Mouse (Mus musculus): ENCODE measurements at regions not wholly inside any gene's neighbourhood (a gene's known extent, or its start where the extent isn't known, plus 50 kb on each side); places are given as distances from the start of the nearest gene placed in this dataset.

- no peaks in the 10 kb centered on the region for H3K36me3 ChIP-seq (replicated peaks)
- no peak overlapping the region for H3K4me3 ChIP-seq
- no peaks in the 10 kb centered on the region for H3K27me3 ChIP-seq (ENCODE audit: poor library complexity, severe bottlenecking)
- H3K4me1 ChIP-seq: peaks cover 6% of the 10 kb centered on the region
- 70% methylated on average over 4 of the region's 4 CpGs for WGBS
- H3K27ac ChIP-seq: no peak overlapping the region
- DNase-seq (ENCODE audit: extremely low spot score, low spot score): no peak
- no peaks in the 10 kb centered on the region for H3K9me3 ChIP-seq
These were observed 584.3 kb downstream of the Slc4a3 start for GRCm38 (mm10) chr1:76130353-76130752.

- no peaks in the 10 kb centered on the region for H3K27me3 ChIP-seq (ENCODE audit: poor library complexity, severe bottlenecking)
- 88% methylated on average over 1 of the region's 1 CpGs for WGBS
- no peak for DNase-seq (ENCODE audit: extremely low spot score, low spot score)
- H3K4me3 ChIP-seq: no peak overlapping the region
- H3K27ac ChIP-seq: no peak overlapping the region
- no peaks in the 10 kb centered on the region for H3K9me3 ChIP-seq
- H3K4me1 ChIP-seq: peaks cover 13% of the 10 kb centered on the region
- no peaks in the 10 kb centered on the region for H3K36me3 ChIP-seq (replicated peaks)
These were observed 590.7 kb downstream of the Slc4a3 start for GRCm38 (mm10) chr1:76136810-76137209.

- Histone ChIP-seq H3K27ac (no peak overlapping the region), H3K36me3 (replicated peaks) (no peaks in the 10 kb centered on the region), H3K27me3 (ENCODE audit: poor library complexity, severe bottlenecking) (no peaks in the 10 kb centered on the region), H3K4me1 (peaks cover 13% of the 10 kb centered on the region), H3K9me3 (no peaks in the 10 kb centered on the region), H3K4me3 (no peak overlapping the region)
- 51% methylated on average over 6 of the region's 6 CpGs for WGBS
- no peak for DNase-seq (ENCODE audit: extremely low spot score, low spot score)
These were observed 591.6 kb downstream of the Slc4a3 start for GRCm38 (mm10) chr1:76137701-76138100.

- Histone ChIP-seq H3K36me3 (replicated peaks) (no peaks in the 10 kb centered on the region), H3K4me1 (no peaks in the 10 kb centered on the region), H3K4me3 (no peak overlapping the region), H3K9me3 (no peaks in the 10 kb centered on the region), H3K27ac (no peak overlapping the region), H3K27me3 (ENCODE audit: poor library complexity, severe bottlenecking) (no peaks in the 10 kb centered on the region)
- DNase-seq (ENCODE audit: extremely low spot score, low spot score): no peak
- 74% methylated on average over 5 of the region's 5 CpGs for WGBS
These were observed 597.5 kb downstream of the Slc4a3 start for GRCm38 (mm10) chr1:76143516-76143915.

- Histone ChIP-seq H3K4me3 (no peak overlapping the region), H3K27ac (no peak overlapping the region), H3K9me3 (no peaks in the 10 kb centered on the region), H3K36me3 (replicated peaks) (no peaks in the 10 kb centered on the region), H3K4me1 (no peaks in the 10 kb centered on the region), H3K27me3 (ENCODE audit: poor library complexity, severe bottlenecking) (no peaks in the 10 kb centered on the region)
- DNase-seq (ENCODE audit: extremely low spot score, low spot score): no peak
- 90% methylated on average over 2 of the region's 2 CpGs for WGBS
These were observed 602.9 kb downstream of the Slc4a3 start for GRCm38 (mm10) chr1:76148963-76149362.

GRCm38 (mm10) chr1:76156291-76156690, 610.2 kb downstream of the Slc4a3 start:
- 76% methylated on average over 8 of the region's 8 CpGs for WGBS
- H3K4me1 ChIP-seq: no peaks in the 10 kb centered on the region
- no peak for DNase-seq (ENCODE audit: extremely low spot score, low spot score)
- H3K27ac ChIP-seq: no peak overlapping the region
- H3K4me3 ChIP-seq: no peak overlapping the region
- H3K9me3 ChIP-seq: no peaks in the 10 kb centered on the region
- no peaks in the 10 kb centered on the region for H3K36me3 ChIP-seq (replicated peaks)
- no peaks in the 10 kb centered on the region for H3K27me3 ChIP-seq (ENCODE audit: poor library complexity, severe bottlenecking)

GRCm38 (mm10) chr1:76167486-76167885, 621.4 kb downstream of the Slc4a3 start:
- H3K4me1 ChIP-seq: peaks cover 11% of the 10 kb centered on the region
- H3K27me3 ChIP-seq (ENCODE audit: poor library complexity, severe bottlenecking): no peaks in the 10 kb centered on the region
- H3K36me3 ChIP-seq (replicated peaks): no peaks in the 10 kb centered on the region
- H3K9me3 ChIP-seq: no peaks in the 10 kb centered on the region
- no peak overlapping the region for H3K4me3 ChIP-seq
- WGBS: 56% methylated on average over 2 of the region's 2 CpGs
- no peak overlapping the region for H3K27ac ChIP-seq
- DNase-seq (ENCODE audit: extremely low spot score, low spot score): no peak

- DNase-seq (ENCODE audit: extremely low spot score, low spot score): no peak
- H3K4me3 ChIP-seq: no peak overlapping the region
- H3K9me3 ChIP-seq: no peaks in the 10 kb centered on the region
- no peak overlapping the region for H3K27ac ChIP-seq
- 86% methylated on average over 3 of the region's 3 CpGs for WGBS
- no peaks in the 10 kb centered on the region for H3K27me3 ChIP-seq (ENCODE audit: poor library complexity, severe bottlenecking)
- no peaks in the 10 kb centered on the region for H3K36me3 ChIP-seq (replicated peaks)
- H3K4me1 ChIP-seq: no peaks in the 10 kb centered on the region
These were observed 635.1 kb downstream of the Slc4a3 start for GRCm38 (mm10) chr1:76181181-76181580.

GRCm38 (mm10) chr1:76194844-76195243, 648.8 kb downstream of the Slc4a3 start:
- DNase-seq (ENCODE audit: extremely low spot score, low spot score): no peak
- no peak overlapping the region for H3K27ac ChIP-seq
- H3K4me3 ChIP-seq: no peak overlapping the region
- 92% methylated on average over 4 of the region's 4 CpGs for WGBS
- no peaks in the 10 kb centered on the region for H3K4me1 ChIP-seq
- no peaks in the 10 kb centered on the region for H3K9me3 ChIP-seq
- H3K27me3 ChIP-seq (ENCODE audit: poor library complexity, severe bottlenecking): no peaks in the 10 kb centered on the region
- no peaks in the 10 kb centered on the region for H3K36me3 ChIP-seq (replicated peaks)

GRCm38 (mm10) chr1:76197651-76198050, 651.6 kb downstream of the Slc4a3 start:
- Histone ChIP-seq H3K27me3 (ENCODE audit: poor library complexity, severe bottlenecking) (no peaks in the 10 kb centered on the region), H3K4me1 (no peaks in the 10 kb centered on the region), H3K27ac (no peak overlapping the region), H3K4me3 (no peak overlapping the region), H3K36me3 (replicated peaks) (no peaks in the 10 kb centered on the region), H3K9me3 (no peaks in the 10 kb centered on the region)
- 82% methylated on average over 3 of the region's 3 CpGs for WGBS
- no peak for DNase-seq (ENCODE audit: extremely low spot score, low spot score)

- no peak for DNase-seq (ENCODE audit: extremely low spot score, low spot score)
- no peaks in the 10 kb centered on the region for H3K4me1 ChIP-seq
- WGBS: 72% methylated on average over 3 of the region's 3 CpGs
- no peaks in the 10 kb centered on the region for H3K36me3 ChIP-seq (replicated peaks)
- no peaks in the 10 kb centered on the region for H3K9me3 ChIP-seq
- no peaks in the 10 kb centered on the region for H3K27me3 ChIP-seq (ENCODE audit: poor library complexity, severe bottlenecking)
- no peak overlapping the region for H3K27ac ChIP-seq
- H3K4me3 ChIP-seq: no peak overlapping the region
These were observed 654.8 kb downstream of the Slc4a3 start for GRCm38 (mm10) chr1:76200906-76201305.

GRCm38 (mm10) chr1:76212486-76212885, 666.4 kb downstream of the Slc4a3 start:
- H3K4me3 ChIP-seq: no peak overlapping the region
- no peaks in the 10 kb centered on the region for H3K9me3 ChIP-seq
- no peaks in the 10 kb centered on the region for H3K27me3 ChIP-seq (ENCODE audit: poor library complexity, severe bottlenecking)
- H3K36me3 ChIP-seq (replicated peaks): no peaks in the 10 kb centered on the region
- 94% methylated on average over 5 of the region's 5 CpGs for WGBS
- no peaks in the 10 kb centered on the region for H3K4me1 ChIP-seq
- no peak overlapping the region for H3K27ac ChIP-seq
- DNase-seq (ENCODE audit: extremely low spot score, low spot score): no peak

- no peaks in the 10 kb centered on the region for H3K9me3 ChIP-seq
- DNase-seq (ENCODE audit: extremely low spot score, low spot score): no peak
- H3K4me3 ChIP-seq: no peak overlapping the region
- H3K4me1 ChIP-seq: peaks cover 18% of the 10 kb centered on the region
- WGBS: 91% methylated on average over 3 of the region's 3 CpGs
- no peak overlapping the region for H3K27ac ChIP-seq
- H3K27me3 ChIP-seq (ENCODE audit: poor library complexity, severe bottlenecking): no peaks in the 10 kb centered on the region
- H3K36me3 ChIP-seq (replicated peaks): no peaks in the 10 kb centered on the region
These were observed 698.7 kb downstream of the Slc4a3 start for GRCm38 (mm10) chr1:76244721-76245120.

GRCm38 (mm10) chr1:76246181-76246796, 700.2 kb downstream of the Slc4a3 start:
- 44% methylated on average over 8 of the region's 8 CpGs for WGBS
- Histone ChIP-seq H3K27ac (no peak overlapping the region), H3K9me3 (no peaks in the 10 kb centered on the region), H3K4me3 (no peak overlapping the region), H3K36me3 (replicated peaks) (no peaks in the 10 kb centered on the region), H3K27me3 (ENCODE audit: poor library complexity, severe bottlenecking) (no peaks in the 10 kb centered on the region), H3K4me1 (peaks cover 18% of the 10 kb centered on the region)
- DNase-seq (ENCODE audit: extremely low spot score, low spot score): no peak

Measured in forebrain, embryonic 10.5 days (tissue).